ENCODE assay signal across 8 mouse cellular contexts in genomic region chr7:130693800-130694193, GRCm38 (mm10).
A peak's percentile ranks its signal among the peaks of the same experiment; 100 is the strongest.
DNase-seq lines count a peak whose midpoint lies in the region; ATAC-seq lines count a peak whose summit lies in the region.

No protein-coding gene starts in this region.

- DNase-seq in heart, postnatal 36 days = no peak
- DNase-seq in cerebellum, adult 11-12 months = peak; percentile 60
- peak; percentile 93 for DNase-seq in midbrain, embryonic 11.5 days (ENCODE audit: low spot score, missing footprints)
- no peak for DNase-seq in layer of hippocampus, postnatal 14 days (ENCODE audit: low spot score in 2 of 2)
- DNase-seq in layer of hippocampus, adult 11-12 months (ENCODE audit: low spot score) = no peak
- no peak for DNase-seq in adrenal gland, adult 18-20 months (ENCODE audit: low spot score in 2 of 2)

- H3K36me3 ChIP-seq in heart, embryonic 12.5 days = no peaks in the 10 kb centered on the region
- no peaks in the 10 kb centered on the region for H3K36me3 ChIP-seq in forebrain, embryonic 16.5 days (ENCODE audit: control insufficient read depth, insufficient read depth)
- no peaks in the 10 kb centered on the region for H3K36me3 ChIP-seq in midbrain, embryonic 11.5 days (ENCODE audit: control insufficient read depth, insufficient read depth, low read length)

- 28% methylated on average over 11 of the region's 11 CpGs for WGBS in heart, embryonic 12.5 days
- WGBS in forebrain, embryonic 16.5 days = 6% methylated on average over 11 of the region's 11 CpGs
- WGBS in midbrain, embryonic 11.5 days = 16% methylated on average over 11 of the region's 11 CpGs

- peak overlapping the region; percentile 85 for H3K4me2 ChIP-seq in heart, embryonic 12.5 days
- H3K4me2 ChIP-seq in forebrain, embryonic 16.5 days (ENCODE audit: low read length) = peak overlapping the region; percentile 57
- peak overlapping the region; percentile 88 for H3K4me2 ChIP-seq in midbrain, embryonic 11.5 days

- peak overlapping the region; percentile 77 for H3K9ac ChIP-seq in heart, embryonic 12.5 days
- H3K9ac ChIP-seq in forebrain, embryonic 16.5 days (replicated peaks; ENCODE audit: low read depth, low read length) = peak overlapping the region; percentile 99
- peak overlapping the region; percentile 98 for H3K9ac ChIP-seq in midbrain, embryonic 11.5 days (ENCODE audit: low read length)

- no peaks in the 10 kb centered on the region for H3K9me3 ChIP-seq in heart, embryonic 12.5 days (replicated peaks)
- no peaks in the 10 kb centered on the region for H3K9me3 ChIP-seq in forebrain, embryonic 16.5 days (ENCODE audit: control insufficient read depth, low read length)
- no peaks in the 10 kb centered on the region for H3K9me3 ChIP-seq in midbrain, embryonic 11.5 days (ENCODE audit: control insufficient read depth, low read length)

- H3K27ac ChIP-seq in heart, embryonic 12.5 days (ENCODE audit: poor library complexity, severe bottlenecking) = peak overlapping the region; percentile 95
- peak overlapping the region; percentile 99 for H3K27ac ChIP-seq in forebrain, embryonic 16.5 days (ENCODE audit: low read length)
- H3K27ac ChIP-seq in midbrain, embryonic 11.5 days (ENCODE audit: low read depth, low read length) = no peak overlapping the region; the same call in 1 of the 2 replicates

- no peaks in the 10 kb centered on the region for H3K27me3 ChIP-seq in heart, embryonic 12.5 days (replicated peaks)
- H3K27me3 ChIP-seq in forebrain, embryonic 16.5 days (replicated peaks; ENCODE audit: control insufficient read depth, insufficient read depth, low read length) = no peaks in the 10 kb centered on the region
- no peaks in the 10 kb centered on the region for H3K27me3 ChIP-seq in midbrain, embryonic 11.5 days (ENCODE audit: control insufficient read depth, insufficient read depth, low read length)

- ATAC-seq in heart, embryonic 12.5 days (ENCODE audit: insufficient number of reproducible peaks, low FRiP score) = no peak
- 0 out of 2 replicates have a peak, but pooled peaks have one; percentile 9 for ATAC-seq in forebrain, embryonic 16.5 days
- no peak for ATAC-seq in midbrain, embryonic 11.5 days (ENCODE audit: low FRiP score)

- H3K4me3 ChIP-seq in heart, embryonic 12.5 days = peak overlapping the region; percentile 59
- H3K4me3 ChIP-seq in forebrain, embryonic 16.5 days (replicated peaks; ENCODE audit: low read length) = peak overlapping the region; percentile 81
- H3K4me3 ChIP-seq in midbrain, embryonic 11.5 days (ENCODE audit: low read depth, low read length) = peak overlapping the region; percentile 76

- intact Hi-C loops in heart, postnatal 36 days (cut with DNase I) = loop anchor here (2.0 kb wide), 1 partner anchor 89 kb away; no protein-coding TSS in a partner anchor

- peaks cover 90% of the 10 kb centered on the region for H3K4me1 ChIP-seq in heart, embryonic 12.5 days (replicated peaks)
- H3K4me1 ChIP-seq in forebrain, embryonic 16.5 days (replicated peaks; ENCODE audit: control insufficient read depth, insufficient read depth, low read length) = peaks cover 38% of the 10 kb centered on the region
- H3K4me1 ChIP-seq in midbrain, embryonic 11.5 days (ENCODE audit: control insufficient read depth, insufficient read depth, low read length) = peaks cover 53% of the 10 kb centered on the region

Comparison
In these comparisons a context has a peak if more than half of its experiments do, and no peak if none do; other contexts are left out.
1. DNase-seq: peak in cerebellum, adult 11-12 months (single experiment) and midbrain, embryonic 11.5 days (single experiment); none in heart, postnatal 36 days (0 of 2), layer of hippocampus, postnatal 14 days (0 of 2), layer of hippocampus, adult 11-12 months (single experiment) and adrenal gland, adult 18-20 months (0 of 2).
2. Peak in every context shown above with its lines, with median percentiles within 50 percentile points of each other: H3K4me2 ChIP-seq, H3K4me3 ChIP-seq and H3K9ac ChIP-seq.